Mouse (Mus musculus) adrenal gland, adult (tissue): ENCODE measurements around the gene Slc1a3.

Experiments used
- DNase-seq, 2 experiments: peaks; one replicate each; pipeline ENCODE4 v3.0.0; 2022 to 2023; ENCODE audit warnings: low spot score in 1 of 2; ENCODE audit not compliant: inconsistent age in 2 of 2

The Slc1a3 gene

DNA sequence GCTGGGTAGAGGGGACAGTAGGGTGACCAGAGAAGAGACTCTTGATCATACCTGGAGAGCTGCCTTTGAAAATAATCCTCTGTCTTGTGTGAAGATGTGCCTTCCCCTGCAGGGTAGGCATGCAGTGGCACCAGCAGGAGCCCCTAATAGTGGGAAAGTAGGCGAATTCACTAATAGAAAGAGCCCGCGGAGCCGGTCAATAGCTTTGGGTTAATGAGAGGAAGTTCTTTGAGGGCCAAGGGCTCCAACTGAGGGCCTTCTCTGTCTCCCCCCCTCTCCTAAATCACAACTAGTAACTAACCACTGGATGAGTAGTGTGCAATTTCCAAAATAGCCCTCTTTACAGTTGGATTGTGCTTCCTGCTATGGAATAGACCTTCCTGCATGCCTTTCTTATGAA, 50.6 kb downstream of the Slc1a3 start:
- DNase-seq: no peak

DNA sequence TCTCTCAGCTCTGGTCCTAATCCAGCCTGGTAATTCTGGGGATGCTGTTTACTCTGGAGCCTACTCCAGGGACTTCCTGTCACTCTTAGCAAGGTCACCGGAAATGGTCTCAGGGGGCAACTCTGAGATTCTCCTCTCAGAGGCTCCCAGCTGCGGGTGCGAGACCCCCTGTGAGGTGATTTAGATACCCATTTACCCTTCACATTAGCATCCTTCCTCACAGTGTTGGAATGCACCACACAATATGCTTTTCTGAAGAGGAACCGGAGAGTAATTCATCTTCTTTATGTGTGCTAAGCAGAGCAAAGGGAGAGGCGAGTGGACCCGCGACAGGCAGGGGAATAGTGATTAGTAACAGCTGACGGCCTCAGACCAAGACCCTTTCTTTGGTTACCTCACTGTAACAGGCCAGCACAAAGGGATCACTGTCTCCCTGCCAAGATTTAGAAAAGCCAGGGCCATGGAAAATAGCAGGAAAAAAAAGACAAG, 51.0 kb downstream of the Slc1a3 start:
- DNase-seq: no peak

DNA sequence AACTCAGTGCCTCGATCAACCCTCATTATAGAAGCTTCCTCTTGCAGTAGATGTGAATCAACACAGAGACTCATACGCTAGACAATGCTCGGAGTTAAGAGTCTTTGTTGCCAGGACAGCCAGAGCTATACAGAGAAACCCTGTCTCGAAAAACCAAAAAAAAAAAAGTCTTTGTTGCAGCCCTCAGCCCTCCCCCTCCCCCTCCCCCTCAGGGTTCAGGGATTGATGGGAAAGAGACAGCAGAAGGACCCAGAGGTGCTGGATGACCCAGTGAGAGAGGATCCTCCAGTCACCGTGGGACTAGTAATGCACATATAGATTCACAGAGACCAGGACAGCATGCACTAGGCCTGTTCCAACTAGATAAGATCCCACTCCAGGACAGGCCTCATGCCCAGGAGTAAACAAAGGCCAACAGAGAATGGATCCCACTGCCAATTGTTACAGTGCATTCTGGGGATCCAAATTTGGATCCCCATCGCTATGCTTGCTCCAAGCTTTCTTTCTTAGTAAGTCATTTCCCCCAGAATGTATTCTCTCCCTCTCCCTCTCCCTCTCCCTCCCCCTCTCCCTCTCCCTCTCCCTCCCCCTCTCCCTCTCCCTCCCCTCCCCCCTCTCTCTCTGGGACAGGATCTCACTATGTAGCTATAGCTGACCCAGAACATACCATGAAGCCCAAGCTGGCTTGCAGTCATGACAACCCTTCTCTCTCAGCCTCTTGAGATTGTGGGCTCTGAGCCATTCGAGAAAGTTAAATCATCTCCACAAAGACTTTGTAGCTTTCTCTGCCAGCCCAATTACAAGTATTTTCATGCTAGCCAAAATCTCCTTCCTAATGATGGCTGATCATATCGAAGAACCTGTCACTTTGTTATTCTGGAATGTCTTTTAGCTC, 52.2 kb downstream of the Slc1a3 start:
- DNase-seq: no peak

DNA sequence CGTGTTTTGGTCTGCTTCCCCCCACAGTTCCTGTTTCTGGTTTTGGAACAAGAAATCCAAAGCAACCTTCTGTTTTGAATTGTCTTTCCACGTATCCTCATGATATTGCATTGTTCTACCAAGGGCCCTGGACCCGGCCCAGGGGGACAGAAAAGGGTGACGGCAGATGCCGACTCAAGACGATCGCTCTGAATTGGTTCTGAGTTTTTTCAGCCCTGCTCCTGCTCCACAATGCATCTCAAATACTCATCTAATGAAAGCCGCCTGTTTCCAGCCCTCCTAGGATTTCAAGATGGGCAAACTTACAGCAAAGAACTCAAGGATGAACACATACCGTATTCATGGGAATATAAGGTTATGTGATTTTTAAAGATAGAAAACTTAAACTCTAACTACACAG, 55.3 kb downstream of the Slc1a3 start:
- DNase-seq: no peak

DNA sequence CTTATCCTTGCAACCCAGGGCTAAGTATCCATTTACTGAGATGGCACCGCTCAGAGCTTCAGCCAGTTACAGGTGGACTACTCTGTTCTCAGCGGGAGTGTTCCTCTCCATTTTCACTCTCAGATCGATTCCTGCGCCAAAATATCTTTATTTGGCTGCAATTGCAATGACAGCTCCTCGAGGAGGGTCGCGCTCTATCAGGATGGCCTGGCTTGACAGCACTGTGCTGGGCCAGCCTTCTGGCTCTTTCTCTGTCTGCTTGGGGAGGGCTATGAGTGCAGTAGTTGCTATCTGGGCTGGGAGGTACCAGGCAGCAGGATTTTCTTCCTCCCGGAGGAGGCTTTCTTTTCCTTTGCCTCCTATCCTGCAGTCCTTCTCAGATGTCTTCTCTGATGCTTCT, 57.9 kb downstream of the Slc1a3 start:
- DNase-seq: no peak

DNA sequence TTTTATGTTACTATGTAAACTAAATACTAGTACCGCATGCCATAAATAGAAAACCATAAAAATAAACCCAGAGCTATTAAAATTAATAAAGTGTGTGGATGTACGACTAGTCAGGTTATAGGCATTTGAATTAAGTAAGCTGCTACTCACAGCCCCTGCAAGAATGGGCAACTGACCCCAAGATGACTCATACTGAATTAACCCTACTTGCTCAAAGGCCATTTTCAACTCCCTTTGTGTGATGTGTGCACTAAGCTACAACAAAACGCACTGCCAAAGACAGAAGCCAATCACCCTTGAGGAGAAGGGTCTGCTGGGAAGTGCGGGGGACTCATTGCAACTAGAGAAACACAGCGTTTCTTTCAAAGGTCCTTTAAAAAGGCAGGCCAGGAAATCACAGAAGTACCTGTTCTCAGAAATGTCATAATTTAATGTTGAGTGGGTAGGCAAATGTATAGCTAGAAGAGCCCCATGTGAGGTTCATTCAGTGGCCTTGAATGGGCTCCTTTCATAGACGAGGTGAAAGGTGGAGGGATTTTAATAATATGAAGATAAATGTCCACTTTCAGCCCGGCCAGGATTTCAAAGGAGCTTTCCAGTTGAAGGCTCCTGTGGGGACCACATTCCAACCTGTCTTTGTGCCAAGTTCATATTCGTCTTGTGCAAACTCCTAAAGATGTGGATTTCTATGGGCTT, 66.4 kb downstream of the Slc1a3 start:
- no peak for DNase-seq

DNA sequence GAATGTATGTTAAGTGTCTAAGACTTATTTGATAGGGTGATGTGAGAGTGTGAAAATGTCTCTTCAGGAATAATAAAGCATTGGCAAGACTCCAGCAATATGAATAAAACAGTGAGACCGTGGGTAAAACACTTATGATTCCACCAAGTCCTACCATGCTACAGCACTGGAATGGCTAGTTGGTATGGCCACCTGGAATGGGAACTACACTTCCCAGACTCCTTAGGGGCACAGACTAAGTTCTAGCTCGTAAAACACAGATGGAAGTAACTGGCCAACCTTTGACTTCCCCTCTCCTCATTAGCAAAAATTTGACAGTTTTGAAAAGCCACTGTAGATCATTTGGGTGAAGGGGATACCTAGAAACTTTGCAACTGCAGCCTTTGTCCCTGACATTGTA, 70.7 kb downstream of the Slc1a3 start:
- no peak for DNase-seq

DNA sequence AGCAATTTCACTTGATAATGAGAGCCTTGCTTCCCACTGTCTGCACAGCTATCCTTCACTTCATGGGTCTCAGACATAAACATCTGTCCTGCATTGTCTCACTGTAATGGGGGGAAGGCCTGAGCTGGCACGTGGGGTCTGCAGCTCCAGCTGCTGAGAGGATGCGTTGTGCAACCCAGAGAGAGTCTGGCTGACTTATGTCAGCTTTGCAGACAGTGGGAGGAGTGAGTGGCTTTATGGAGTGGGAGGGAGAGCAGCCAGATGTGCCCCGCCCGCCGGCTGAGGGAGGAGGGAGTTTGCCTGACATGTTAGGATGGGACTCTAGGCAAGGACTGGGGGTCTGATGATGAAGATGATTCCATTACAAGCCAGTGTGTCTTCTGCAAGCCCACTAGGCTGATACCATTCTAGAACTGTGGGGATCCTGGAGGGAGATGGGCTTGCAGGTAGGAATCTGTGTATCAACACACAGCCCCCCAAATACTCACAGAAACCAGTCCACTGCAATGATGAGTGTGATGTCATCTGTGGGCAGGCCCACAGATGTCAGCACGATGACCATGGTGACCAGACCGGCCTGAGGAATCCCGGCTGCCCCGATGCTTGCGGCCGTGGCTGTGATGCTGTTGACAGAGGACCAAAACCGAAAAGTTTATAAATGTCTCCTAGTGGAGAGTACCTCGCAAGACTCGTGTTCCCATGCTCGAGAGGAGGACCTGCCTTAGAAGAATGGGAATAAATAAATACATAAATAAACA, 71.8 kb downstream of the Slc1a3 start:
- no peak for DNase-seq

DNA sequence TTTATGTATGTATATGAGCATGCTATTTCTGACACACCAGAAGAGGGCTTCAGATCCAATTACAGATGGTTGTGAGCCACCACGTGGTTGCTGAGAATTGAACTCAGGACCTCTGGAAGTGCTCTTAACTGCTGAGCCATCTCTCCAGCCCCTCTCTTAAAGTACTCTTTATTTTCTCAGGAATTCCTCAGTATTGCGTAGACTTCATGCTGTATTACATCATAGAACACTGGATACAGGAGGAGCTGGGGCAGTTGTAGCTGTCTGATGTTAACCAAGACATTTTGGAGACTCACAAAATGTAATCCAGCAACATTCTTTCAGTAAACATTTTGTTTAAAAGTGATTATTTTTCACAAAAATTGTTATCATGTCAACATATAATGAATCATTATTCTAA, 73.3 kb downstream of the Slc1a3 start:
- DNase-seq: no peak

DNA sequence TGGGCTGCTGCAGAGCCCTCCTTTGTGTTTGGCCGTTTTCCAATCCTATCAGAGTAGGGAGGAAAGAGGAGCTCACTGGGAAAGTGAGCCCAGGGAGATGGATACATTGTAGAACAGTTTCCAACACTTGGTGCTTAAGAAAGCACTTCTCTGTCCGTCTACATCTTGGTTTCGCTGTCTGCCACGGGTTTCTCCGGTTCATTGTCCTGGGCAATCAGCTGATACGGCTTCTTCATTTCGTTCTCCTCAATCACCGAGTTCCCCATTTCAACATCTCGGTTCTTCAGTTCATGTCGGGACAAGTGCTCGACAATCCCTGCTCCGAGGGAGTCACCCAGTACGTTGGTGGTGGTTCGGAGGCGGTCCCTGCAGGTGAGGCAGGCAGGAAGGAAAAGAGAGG, 74.6 kb downstream of the Slc1a3 start:
- no peak for DNase-seq

DNA sequence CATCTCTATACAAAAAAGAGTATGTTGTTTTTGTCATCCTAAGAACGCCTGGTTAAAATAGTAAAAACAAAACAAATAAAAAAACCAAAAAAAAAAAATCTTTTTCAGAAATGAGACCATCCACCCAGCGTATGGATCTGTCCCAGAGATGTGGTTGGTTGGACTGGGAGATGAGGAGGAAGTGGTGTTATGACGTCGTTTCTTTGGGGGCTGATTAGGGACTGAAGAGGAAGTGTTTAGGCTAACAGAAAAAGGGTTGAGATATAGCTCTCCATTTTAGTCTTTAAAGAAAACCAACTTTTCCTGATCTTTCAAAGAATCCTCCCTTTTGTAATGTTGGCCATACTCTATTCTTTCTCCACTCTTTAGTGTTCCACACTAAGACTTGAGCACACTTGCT, 75.8 kb downstream of the Slc1a3 start:
- DNase-seq: no peak

DNA sequence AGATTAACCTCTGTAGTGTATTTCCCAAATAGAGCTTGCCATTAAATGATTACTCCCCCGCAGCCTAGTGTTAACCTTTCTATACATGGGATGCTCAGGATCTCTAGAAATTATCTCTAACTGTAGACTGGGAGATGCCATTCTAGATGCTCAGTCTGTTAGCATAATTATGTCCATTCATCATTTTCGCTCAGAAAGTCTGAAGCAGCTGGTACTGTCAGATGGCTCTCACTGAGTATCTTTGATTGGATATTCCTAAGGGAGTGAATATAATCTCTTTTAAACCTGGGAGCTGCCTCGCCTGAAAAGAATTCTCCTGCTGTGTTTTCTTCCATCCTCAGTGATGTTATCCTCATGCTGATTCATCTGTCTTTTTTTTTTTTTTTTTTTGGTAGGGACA, 76.2 kb downstream of the Slc1a3 start:
- DNase-seq: no peak

DNA sequence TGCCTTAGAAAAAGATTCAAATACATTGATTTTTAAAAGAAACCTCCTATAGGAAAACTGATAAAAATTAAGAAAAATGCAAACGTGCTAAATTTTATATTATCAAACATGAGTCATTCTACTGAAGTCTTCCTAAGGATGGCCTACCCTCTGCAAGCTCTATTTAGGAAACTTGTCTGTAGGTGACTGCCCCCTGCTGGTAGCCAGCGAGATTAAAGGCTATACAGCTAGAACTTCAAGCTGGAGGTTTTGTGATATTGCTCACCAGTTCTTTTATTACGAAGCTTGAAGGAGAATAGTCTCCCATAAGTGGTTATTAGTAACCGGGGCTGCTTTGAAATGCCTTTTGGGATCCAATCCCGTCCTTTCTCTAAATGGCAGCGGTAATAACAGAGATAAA, 77.2 kb downstream of the Slc1a3 start:
- peak; percentile 41 to 78 for DNase-seq

DNA sequence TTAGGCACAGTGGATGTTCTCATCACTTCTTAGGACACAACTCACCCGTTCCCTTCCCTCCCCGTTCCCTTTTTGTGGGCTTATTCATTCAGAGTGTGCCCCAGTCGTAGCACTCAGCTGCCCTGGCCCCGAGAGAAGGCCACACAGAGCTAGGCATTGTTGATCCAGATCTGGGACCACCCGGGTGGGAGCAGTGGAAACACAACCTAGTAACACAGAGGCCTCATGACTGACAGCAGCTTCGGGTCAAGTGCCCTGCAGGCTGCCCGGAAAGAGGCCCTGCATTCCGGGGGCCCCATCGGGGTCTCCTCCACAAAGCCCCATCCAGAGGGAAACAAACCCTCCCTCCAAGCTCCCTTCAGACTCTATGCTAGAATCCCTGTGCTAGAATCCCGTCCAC, 78.2 kb downstream of the Slc1a3 start:
- no peak for DNase-seq

DNA sequence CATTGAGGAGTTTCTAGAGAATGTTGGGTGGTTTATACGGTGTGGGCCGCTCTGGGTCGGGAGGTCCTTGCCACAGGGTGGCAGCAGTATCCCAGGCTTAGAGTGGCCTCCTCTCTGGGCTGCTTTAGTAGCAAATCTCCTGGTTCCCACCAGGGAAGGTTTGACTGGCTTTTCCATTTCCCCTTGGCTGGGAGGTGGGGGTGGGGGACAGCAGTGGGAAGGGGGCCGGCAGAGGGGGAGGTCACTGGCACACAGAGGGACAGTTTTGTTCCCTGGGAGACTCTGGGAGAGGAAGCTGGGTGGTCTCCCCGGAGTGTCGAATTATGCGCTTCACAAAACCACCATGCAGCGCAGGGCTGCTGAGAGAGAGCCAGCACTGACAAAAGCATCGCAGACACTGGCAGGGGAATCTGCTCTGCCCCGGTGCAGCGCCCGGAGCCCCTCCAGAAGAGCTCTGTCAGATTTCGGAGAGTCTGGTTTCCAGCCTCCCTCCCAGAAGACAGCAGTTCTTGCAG, 81.2 kb downstream of the Slc1a3 start:
- peak; percentile 46 to 83 for DNase-seq

DNA sequence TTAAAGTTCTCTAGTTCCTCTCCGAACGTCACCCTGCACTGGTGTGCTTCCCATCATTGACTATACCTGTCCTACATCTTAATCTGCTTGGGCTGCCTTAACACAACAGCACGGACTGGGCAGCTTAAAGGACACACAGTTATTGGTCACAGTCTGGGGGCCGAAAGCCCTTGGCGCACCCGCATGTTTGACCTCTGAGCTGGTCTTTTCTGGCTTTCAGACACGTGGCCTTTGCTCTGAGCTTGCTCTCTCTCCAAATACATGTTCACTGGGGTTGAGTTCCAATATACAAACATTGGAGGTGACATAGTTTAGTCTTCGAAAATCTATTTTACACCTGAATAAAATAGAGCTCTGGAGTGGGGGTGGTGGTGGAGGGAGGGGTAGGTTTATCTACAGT, 82.4 kb downstream of the Slc1a3 start:
- no peak for DNase-seq

DNA sequence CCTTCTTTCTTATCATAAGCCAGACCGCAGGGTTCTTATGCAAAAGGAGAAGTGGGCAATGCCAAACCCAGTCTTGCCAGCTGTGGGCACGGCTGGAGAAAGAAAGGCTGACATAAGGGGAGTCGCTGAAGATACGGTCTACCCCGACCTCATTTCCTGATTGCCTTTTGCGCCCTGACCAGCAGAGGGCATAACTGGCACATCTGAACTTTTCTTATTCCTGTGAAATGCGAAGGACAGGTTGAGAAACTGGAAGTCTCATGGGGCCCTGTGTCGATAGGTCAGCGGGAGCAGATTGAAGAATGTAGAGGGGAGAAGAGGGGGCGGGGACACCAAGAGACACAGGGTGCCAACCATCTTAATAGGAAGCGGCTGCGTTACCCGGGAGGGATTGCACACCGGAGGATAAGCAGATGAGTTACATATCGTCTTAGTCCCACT, 83.4 kb downstream of the Slc1a3 start:
- peak; percentile 53 to 90 for DNase-seq

DNA sequence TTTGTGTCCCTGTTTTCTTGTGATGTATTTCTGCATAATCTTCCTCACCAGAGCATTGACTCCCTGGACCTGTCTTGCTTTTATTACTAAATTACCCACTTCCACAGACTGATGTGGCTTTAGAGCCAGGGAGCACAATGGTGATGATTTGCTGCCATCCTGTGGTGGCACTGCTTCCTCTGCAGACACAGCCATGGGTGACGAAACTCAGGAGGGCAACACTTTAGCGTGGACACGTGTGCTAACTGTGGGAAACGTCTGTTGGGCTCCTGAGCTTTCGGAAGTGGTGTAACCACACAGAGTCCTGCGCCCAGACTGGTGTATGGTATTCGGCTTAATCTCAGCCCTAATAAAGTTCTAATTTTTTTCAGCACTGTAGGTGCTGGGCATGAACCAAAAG, 85.2 kb downstream of the Slc1a3 start:
- peak in 1 of 2 experiments; percentile 64 for DNase-seq

DNA sequence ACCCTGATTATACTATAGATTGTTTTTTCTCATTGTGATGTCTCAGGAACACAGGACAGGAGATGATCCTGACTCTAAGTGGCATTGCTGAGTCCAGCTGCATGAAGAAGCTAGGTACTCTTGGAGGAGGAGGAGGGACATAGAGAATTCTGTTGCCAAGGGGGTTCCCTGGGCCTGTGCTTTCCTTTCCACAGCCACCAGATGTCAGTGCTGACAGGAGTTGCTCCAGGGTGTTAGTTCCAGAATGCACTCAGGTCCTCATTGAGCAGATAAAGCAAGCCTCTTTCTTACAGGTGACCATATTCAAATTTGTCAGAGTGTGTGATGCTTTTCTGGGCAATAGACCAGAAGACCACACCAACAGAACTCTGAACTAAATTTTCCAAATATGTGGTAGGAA, 86.7 kb downstream of the Slc1a3 start:
- DNase-seq: no peak

DNA sequence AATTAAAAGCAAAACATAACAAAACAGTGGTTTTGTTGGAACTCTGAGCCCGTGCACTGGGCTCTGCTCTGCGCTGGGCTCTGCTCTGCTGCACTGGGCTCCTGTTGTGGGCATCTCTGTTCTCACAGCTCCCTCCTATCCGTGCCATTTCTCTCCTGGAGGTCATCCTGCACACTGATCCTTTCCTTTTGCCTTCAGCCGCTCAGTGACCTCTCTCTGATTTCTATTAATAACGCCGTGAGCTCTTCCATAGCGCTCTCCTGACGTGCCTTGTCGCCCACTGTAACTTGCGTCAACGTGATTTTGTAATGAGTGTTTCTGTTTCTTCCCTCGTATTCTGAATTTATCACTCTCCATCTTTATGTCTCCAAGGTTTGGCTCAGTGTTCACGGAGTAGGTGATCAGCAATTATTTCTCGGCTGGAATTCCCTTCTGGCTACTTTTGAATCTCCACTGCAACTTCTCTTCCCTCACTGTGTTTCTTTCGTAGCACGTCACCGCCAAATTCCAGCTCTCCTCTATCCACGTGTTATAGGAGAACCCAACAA, 91.0 kb downstream of the Slc1a3 start:
- DNase-seq: no peak

DNA sequence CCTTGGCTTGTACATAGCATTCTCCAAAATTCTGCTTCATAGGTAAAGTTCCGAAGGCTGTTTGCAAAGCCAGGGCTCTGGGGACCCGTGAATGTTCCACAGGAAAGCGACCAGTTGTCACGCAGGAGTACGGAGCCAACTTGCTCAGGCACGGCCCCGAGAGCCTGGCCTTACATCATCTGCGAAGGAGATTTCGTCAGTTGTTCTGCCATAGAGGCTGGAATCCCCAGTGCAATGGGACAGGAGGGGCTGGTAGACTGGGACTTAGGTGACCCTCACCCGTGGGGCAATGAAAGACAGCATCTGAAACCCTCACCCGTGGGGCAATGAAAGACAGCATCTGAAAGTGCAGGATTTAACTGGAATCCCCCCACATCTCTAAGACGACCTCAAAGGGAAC, 94.3 kb downstream of the Slc1a3 start:
- DNase-seq: peak in 1 of 2 experiments; percentile 53
